Mouse (Mus musculus) embryonic facial prominence, embryonic 15.5 days (tissue): ENCODE results near the gene Rimkla. TPM values are rescaled to one million over a fixed set of nuclear protein-coding genes. Genes with fewer than 3 reads are reported as not detected.

ENCODE experiments used
- ATAC-seq: fragments of 200-750 bp; cut with Nextera tagmentation; 2 replicates; pipeline ENCODE4 v1.8.0; 2017; ENCODE audit warnings: low read depth, moderate TSS enrichment; ENCODE audit not compliant: insufficient number of reproducible peaks, low FRiP score, low TSS enrichment
- H3K27ac ChIP-seq: fragments of 300-500 bp; sonication (generic); replicated peaks from 2 replicates; pipeline ENCODE4 v1.5.1; 2015; ENCODE audit warnings: mild to moderate bottlenecking, inconsistent platforms
- H3K27me3 ChIP-seq: fragments of 300-500 bp; sonication (generic); 2 replicates; pipeline ENCODE4 v1.6.1; 2015; ENCODE audit warnings: inconsistent platforms
- H3K36me3 ChIP-seq: fragments of 300-500 bp; sonication (generic); 2 replicates; pipeline ENCODE4 v1.6.1; 2015; ENCODE audit warnings: mild to moderate bottlenecking, inconsistent platforms
- H3K4me1 ChIP-seq: fragments of 300-500 bp; sonication (generic); 2 replicates; pipeline ENCODE4 v1.6.1; 2015; ENCODE audit warnings: inconsistent platforms
- H3K4me2 ChIP-seq: fragments of 300-500 bp; sonication (generic); replicated peaks from 2 replicates; pipeline ENCODE4 v1.6.1; 2015; ENCODE audit warnings: mild to moderate bottlenecking, inconsistent platforms
- H3K4me3 ChIP-seq: fragments of 300-500 bp; sonication (generic); replicated peaks from 2 replicates; pipeline ENCODE4 v1.5.1; 2015; ENCODE audit warnings: mild to moderate bottlenecking, inconsistent platforms
- H3K9ac ChIP-seq: fragments of 300-500 bp; sonication (generic); 2 replicates; pipeline ENCODE4 v1.6.1; 2015; ENCODE audit warnings: inconsistent platforms
- H3K9me3 ChIP-seq: fragments of 300-500 bp; sonication (generic); replicated peaks from 2 replicates; pipeline ENCODE4 v1.6.1; 2016; ENCODE audit warnings: inconsistent platforms
- WGBS: fragments of 180-500 bp; shearing (Covaris S2); methylation state at CpG from one replicate; pipeline ENCODE4 v1.1.7; 2015; 5-methylcytosine and 5-hydroxymethylcytosine counted together
- polyA plus RNA-seq: library from polyadenylated mRNA; unstranded; fragments of >200 nt; fragmentation: Nextera tagmentation; extraction: Ambion mirVana; gene quantifications from 2 replicates; pipeline ENCODE4 v1.2.1, GENCODE M21; 2015

Rimkla gene
- polyA plus RNA-seq, 1 experiment from 2014 or later, result 0.45 TPM

DNA sequence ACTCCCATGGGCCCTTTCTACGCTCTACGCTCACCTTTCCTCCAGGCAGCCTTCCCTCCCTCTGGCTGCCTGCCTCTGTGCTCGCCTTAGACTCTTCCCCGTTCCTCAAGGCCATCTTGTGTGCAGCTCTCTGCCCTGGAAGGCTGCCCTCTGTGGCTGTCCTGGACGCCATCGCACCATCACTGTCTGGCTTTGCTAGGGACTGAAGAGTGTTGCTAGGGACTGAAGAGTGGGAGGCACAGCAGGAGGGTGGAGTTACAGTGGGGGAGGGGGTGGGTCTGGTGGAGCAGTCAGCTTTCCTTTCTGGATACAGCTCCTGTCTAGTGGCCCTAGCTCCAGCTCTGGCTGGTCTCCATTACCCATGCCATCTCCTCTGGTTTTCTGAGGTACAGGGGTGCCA lies 49.9 kb downstream of the Rimkla start:
- H3K27ac ChIP-seq, result no peak overlapping the region

DNA sequence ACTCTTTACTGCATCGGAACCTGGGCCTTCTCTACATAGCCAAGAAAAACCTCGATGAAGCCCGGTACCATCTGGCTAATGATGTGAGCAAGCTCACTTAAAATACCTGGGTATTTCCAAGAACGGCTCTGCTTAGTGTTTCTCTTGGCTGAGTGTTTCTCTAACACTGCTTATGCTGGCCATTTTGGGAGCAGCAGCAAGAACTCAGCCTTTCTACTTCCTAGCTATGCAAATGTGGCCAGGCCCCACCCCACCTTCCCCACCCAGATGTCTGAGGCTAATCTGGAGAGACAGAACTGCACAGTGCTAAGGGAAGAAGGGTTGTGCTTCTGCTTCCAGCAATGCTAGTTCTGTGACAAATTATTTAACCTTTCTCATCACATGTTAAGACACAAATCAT lies 50.6 kb downstream of the Rimkla start:
- 80% methylated on average over 4 of the region's 4 CpGs for WGBS

More for the DNA sequence above, 49.9 kb downstream of the Rimkla start:
- Histone ChIP-seq H3K4me3 (no peak overlapping the region), H3K27me3 (no peaks in the 10 kb centered on the region), H3K9me3 (no peaks in the 10 kb centered on the region), H3K4me2 (no peak overlapping the region), H3K4me1 (no peaks in the 10 kb centered on the region), H3K36me3 (no peaks in the 10 kb centered on the region), H3K9ac (no peak overlapping the region)
- 30% methylated on average over 6 of the region's 6 CpGs for WGBS
- ATAC-seq, result no peak

DNA sequence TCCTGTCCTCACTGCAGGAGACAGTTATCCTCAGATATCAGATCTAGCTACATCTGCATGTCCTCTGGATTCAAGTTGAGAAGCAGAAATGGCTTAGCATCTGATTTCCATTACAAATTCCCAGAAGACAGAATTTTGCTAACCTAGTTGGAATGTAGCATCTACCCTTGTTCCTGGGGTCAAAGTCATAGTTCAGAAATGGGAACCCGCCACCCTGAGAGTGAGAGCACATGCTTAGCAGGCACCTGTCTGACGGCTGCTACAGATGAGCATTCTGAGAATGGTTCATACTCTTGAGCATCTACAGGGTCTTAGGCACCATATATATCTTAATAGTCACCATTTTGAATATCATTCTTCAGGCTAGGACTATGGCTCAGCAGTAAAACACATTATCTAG lies 54.5 kb downstream of the Rimkla start:
- WGBS, result 81% methylated on average over 2 of the region's 2 CpGs
- H3K9ac ChIP-seq, result no peak overlapping the region
- no peaks in the 10 kb centered on the region for H3K36me3 ChIP-seq
- H3K4me3 ChIP-seq, result no peak overlapping the region
- no peaks in the 10 kb centered on the region for H3K27me3 ChIP-seq
- no peak overlapping the region for H3K27ac ChIP-seq
- ATAC-seq, result no peak
- H3K9me3 ChIP-seq, result no peaks in the 10 kb centered on the region
- no peaks in the 10 kb centered on the region for H3K4me1 ChIP-seq
- no peak overlapping the region for H3K4me2 ChIP-seq

More for the DNA sequence above, 50.6 kb downstream of the Rimkla start:
- Histone ChIP-seq H3K4me1 (no peaks in the 10 kb centered on the region), H3K4me3 (no peak overlapping the region), H3K9ac (no peak overlapping the region), H3K36me3 (no peaks in the 10 kb centered on the region), H3K4me2 (no peak overlapping the region), H3K27ac (no peak overlapping the region), H3K27me3 (no peaks in the 10 kb centered on the region), H3K9me3 (no peaks in the 10 kb centered on the region)
- ATAC-seq, result no peak

DNA sequence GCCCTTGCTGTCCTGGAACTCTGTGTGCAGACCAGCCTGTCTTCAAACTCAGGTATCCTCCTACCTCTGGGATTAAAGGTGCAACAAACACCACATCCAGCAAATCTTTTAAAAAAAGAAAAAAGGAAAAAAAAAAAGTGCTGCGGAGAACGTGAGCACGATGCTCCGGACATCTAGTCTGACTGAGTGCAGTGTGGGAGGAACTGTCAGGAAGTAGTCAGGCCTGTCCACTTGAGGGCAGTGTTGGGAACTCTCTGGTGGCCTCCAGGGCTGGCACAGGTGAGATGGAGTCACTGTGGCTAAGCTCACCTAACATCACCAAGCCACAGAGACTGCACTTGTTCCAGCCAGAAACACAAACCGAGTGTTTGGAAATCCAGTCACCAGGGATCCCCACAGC lies 61.8 kb downstream of the Rimkla start:
- Histone ChIP-seq H3K4me1 (no peaks in the 10 kb centered on the region), H3K9ac (no peak overlapping the region), H3K27me3 (no peaks in the 10 kb centered on the region), H3K27ac (no peak overlapping the region), H3K9me3 (no peaks in the 10 kb centered on the region), H3K4me3 (no peak overlapping the region), H3K36me3 (no peaks in the 10 kb centered on the region), H3K4me2 (no peak overlapping the region)
- 20% methylated on average over 5 of the region's 5 CpGs for WGBS
- ATAC-seq, result no peak

DNA sequence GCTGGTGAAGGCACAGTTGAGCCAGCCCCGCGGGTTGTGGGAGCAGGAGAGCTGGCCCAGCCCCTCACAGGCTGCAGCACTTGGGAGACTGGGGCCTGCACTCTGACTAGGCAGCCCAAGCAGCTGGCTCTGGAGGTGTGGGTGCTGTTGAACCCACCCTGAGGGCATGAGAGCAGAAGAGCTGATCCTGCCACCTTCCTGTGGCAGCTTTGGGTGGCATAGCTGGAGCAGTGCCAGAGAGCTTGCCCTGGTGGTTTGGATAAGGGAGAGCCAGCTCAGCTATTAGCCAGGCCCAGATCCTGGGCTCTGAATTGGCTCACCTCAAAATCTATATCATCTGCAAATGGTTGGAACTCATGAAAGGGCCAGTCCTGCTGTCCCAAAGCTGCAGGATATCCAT lies 64.7 kb downstream of the Rimkla start:
- H3K27ac ChIP-seq, result no peak overlapping the region
- no peak overlapping the region for H3K4me2 ChIP-seq
- H3K4me3 ChIP-seq, result no peak overlapping the region
- H3K4me1 ChIP-seq, result peaks cover 3% of the 10 kb centered on the region; the same call in 1 of the 2 replicates
- H3K27me3 ChIP-seq, result no peaks in the 10 kb centered on the region
- WGBS, result 44% methylated on average over 2 of the region's 2 CpGs
- no peaks in the 10 kb centered on the region for H3K9me3 ChIP-seq
- no peak overlapping the region for H3K9ac ChIP-seq
- ATAC-seq, result no peak
- H3K36me3 ChIP-seq, result no peaks in the 10 kb centered on the region

DNA sequence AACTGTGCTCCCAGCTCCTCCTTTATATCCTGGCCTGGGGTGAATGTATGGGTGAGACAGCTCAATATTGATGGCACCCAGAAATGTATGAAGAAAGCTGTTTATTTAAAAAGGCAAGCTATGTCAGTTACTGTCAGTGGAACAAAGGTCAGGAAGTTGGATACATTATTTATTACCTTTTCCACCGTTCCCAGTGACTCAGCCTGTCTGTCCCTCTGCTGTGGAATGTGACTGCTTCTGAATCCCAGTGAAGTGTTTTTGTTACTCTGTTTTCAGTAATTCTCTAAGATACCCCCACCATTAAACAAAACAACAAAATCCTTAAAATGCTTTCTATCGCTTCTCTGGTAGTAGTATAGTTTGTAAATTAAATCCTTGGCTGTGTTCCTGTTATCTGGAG lies 66.8 kb downstream of the Rimkla start:
- WGBS, result 50% methylated on average over 2 of the region's 2 CpGs
- H3K27me3 ChIP-seq, result no peaks in the 10 kb centered on the region
- H3K36me3 ChIP-seq, result no peaks in the 10 kb centered on the region
- H3K4me3 ChIP-seq, result no peak overlapping the region
- no peak overlapping the region for H3K4me2 ChIP-seq
- H3K9me3 ChIP-seq, result no peaks in the 10 kb centered on the region
- no peak overlapping the region for H3K9ac ChIP-seq
- peaks cover 13% of the 10 kb centered on the region for H3K4me1 ChIP-seq
- no peak for ATAC-seq
- no peak overlapping the region for H3K27ac ChIP-seq

DNA sequence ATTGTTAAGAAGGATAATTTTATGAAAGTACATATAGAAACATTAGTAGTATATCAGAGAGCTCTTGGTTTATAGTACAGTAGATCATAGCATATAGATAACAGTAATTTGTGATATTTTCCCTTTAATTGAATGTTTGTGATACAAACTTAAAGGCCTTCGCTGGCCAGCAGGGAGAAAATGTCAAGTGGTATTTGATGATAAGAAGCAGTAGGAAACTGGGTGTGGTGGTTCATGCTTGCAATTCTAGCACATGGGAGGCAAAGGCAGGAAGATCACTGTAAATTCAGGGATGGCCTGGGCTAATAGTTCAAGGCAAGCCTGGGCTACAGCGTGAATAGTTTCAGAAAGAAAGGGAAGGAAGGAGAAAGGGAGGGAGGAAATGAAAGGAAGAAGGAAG lies 67.4 kb downstream of the Rimkla start:
- Histone ChIP-seq H3K4me3 (no peak overlapping the region), H3K4me1 (peaks cover 13% of the 10 kb centered on the region), H3K36me3 (no peaks in the 10 kb centered on the region), H3K27me3 (no peaks in the 10 kb centered on the region), H3K9me3 (no peaks in the 10 kb centered on the region), H3K4me2 (no peak overlapping the region), H3K27ac (no peak overlapping the region), H3K9ac (no peak overlapping the region)
- ATAC-seq, result no peak
- 88% methylated on average over 2 of the region's 2 CpGs for WGBS

DNA sequence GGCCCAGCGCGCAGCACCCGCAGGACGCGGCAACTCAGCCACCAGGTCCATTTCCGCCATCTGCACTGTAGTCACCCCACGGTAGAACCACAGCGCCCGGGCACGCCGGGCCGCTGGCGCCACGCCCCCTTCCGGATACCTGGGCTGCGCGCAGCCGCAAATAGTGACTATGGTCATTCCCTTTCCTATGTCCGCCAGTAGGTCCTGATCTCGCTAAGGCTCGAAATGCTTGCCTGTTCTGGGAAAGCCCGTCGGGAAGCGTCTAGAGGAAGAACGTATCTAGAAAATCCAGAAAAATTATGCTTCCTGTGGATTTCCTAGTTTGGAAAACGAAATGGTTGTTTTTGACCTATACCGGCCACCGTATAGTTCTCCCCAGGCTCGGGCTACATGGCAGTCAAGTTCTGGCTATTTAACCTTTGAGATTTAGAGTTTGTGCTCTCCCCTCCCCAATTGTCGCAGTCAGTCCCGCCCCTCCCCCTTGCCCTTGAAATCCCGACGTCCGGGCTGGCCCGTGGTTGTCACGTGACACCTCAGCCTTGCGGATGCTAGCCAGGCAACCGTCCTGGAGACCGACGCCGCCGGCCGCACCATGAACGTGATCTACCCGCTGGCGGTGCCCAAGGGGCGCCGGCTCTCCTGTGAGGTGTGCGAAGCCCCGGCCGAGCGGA lies 70.0 kb downstream of the Rimkla start, which contains the start of the genes Ppcs and Zmynd12:
Ppcs (minus strand) TSS at position 127 of the 671 bp plus-strand sequence.
Zmynd12 (plus strand) TSS at position 521 of the 671 bp plus-strand sequence.
- H3K4me3 ChIP-seq, result peak within 1 kb of the TSS; percentile 69
- peak within 1 kb of the TSS; percentile 67 for H3K4me2 ChIP-seq
- H3K9me3 ChIP-seq, result no peaks in the 10 kb centered on the region
- peak; percentile 94 for ATAC-seq
- no peaks in the 10 kb centered on the region for H3K36me3 ChIP-seq
- peak within 1 kb of the TSS; percentile 69 for H3K9ac ChIP-seq
- peaks cover 13% of the 10 kb centered on the region for H3K4me1 ChIP-seq
- under 1% methylated on average over 52 of the region's 52 CpGs for WGBS
- peak within 1 kb of the TSS; percentile 88 for H3K27ac ChIP-seq
- no peaks in the 10 kb centered on the region for H3K27me3 ChIP-seq

DNA sequence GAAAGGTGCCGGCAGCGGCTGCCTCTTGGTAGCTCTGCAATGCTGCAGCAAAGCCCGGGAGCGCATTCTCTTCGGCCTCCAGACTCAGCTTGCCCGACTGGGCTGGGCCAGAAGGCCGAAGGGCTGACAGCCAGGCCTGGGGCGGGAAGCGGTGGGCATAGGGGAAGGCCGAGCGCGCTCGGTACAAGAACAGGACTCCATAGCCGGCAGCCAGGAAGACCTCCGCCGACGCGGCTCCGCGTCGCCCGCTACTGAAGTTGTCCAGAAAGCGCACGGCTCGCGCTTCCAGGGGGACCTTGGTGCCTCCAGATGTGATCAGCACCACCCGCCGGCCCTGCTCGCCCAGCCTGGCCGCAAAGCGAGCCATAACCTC lies 70.5 kb downstream of the Rimkla start:
- Histone ChIP-seq H3K27ac (peak overlapping the region; percentile 88), H3K4me3 (peak overlapping the region; percentile 69), H3K4me1 (peaks cover 13% of the 10 kb centered on the region), H3K27me3 (no peaks in the 10 kb centered on the region), H3K9ac (peak overlapping the region; percentile 69), H3K36me3 (no peaks in the 10 kb centered on the region), H3K9me3 (no peaks in the 10 kb centered on the region), H3K4me2 (peak overlapping the region; percentile 67)
- ATAC-seq, result peak; percentile 49; the same call in 1 of the 2 replicates
- under 1% methylated on average over 31 of the region's 31 CpGs for WGBS

DNA sequence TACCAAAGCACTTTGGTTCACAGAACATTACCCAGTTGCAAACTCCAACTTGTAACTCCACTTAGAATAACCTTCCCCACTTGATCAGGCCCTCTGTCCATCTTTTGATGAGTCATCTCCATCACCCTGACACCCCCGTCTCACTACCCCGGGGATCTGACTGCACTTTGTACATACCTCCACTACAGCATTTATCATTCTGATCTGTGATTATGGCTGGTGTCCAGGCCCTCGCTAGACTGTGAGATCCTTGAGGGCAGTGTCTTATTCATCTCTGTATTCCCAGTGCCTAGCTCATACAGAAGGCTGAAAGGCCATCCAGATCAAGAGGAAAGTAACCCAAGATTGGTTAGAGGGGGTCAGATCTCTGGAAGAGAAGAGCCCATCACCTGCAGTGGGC lies 71.2 kb downstream of the Rimkla start:
- Histone ChIP-seq H3K27me3 (no peaks in the 10 kb centered on the region), H3K36me3 (no peaks in the 10 kb centered on the region), H3K4me2 (peak overlapping the region; percentile 67), H3K9ac (peak overlapping the region; percentile 69; the same call in 1 of the 2 replicates), H3K4me3 (peak overlapping the region; percentile 69), H3K9me3 (no peaks in the 10 kb centered on the region), H3K4me1 (peaks cover 13% of the 10 kb centered on the region), H3K27ac (no peak overlapping the region)
- ATAC-seq, result no peak
- WGBS, result 51% methylated on average over 3 of the region's 3 CpGs

DNA sequence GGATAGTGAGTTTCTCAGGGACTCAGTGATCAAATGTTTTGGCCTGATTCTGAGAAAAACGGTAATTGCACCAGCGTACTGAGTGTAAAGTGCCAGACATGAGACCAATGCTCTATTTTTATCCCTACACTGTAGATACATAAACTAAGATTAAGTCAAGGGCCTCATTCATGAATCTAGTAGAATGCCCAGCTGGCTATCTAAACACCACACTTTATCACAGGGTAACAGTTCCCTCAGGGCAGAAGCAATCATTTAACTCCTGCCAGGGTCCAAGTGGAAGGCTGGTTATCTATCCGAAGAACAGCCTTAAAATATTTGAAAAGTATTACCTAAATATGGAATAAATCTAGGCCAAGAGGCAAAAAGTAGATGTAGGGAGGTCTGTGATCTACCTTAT lies 74.5 kb downstream of the Rimkla start:
- H3K4me3 ChIP-seq, result no peak overlapping the region
- no peak for ATAC-seq
- H3K4me2 ChIP-seq, result no peak overlapping the region
- 94% methylated on average over 3 of the region's 3 CpGs for WGBS
- no peak overlapping the region for H3K9ac ChIP-seq
- no peaks in the 10 kb centered on the region for H3K9me3 ChIP-seq
- H3K27me3 ChIP-seq, result no peaks in the 10 kb centered on the region
- no peaks in the 10 kb centered on the region for H3K36me3 ChIP-seq
- no peak overlapping the region for H3K27ac ChIP-seq
- peaks cover 22% of the 10 kb centered on the region for H3K4me1 ChIP-seq

DNA sequence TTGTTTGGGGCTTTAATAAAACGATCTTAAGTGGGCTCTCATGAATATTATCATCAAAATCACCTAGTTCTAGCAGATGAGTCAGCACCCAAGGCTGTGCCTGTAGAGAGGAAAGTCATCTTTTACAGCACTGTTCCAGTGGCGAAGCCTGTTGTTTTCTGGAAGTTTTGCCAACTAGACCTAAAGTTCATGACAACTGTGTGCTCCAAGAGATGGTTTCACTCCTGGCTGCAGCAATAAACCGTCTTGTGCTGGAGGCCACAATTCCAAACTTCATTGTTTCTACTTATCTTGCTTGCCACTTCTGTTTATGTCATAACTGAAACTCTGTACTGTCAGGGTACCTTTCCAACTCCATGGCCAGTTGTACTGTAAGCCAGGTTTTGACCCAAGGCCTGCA lies 75.2 kb downstream of the Rimkla start:
- no peak for ATAC-seq
- Histone ChIP-seq H3K4me1 (peaks cover 27% of the 10 kb centered on the region), H3K9me3 (no peaks in the 10 kb centered on the region), H3K27ac (no peak overlapping the region), H3K27me3 (no peaks in the 10 kb centered on the region), H3K9ac (no peak overlapping the region), H3K36me3 (no peaks in the 10 kb centered on the region), H3K4me3 (no peak overlapping the region), H3K4me2 (no peak overlapping the region)
- 76% methylated on average over 3 of the region's 3 CpGs for WGBS
